ENCODE assay signal across 27 mouse cellular contexts in the genomic region with DNA sequence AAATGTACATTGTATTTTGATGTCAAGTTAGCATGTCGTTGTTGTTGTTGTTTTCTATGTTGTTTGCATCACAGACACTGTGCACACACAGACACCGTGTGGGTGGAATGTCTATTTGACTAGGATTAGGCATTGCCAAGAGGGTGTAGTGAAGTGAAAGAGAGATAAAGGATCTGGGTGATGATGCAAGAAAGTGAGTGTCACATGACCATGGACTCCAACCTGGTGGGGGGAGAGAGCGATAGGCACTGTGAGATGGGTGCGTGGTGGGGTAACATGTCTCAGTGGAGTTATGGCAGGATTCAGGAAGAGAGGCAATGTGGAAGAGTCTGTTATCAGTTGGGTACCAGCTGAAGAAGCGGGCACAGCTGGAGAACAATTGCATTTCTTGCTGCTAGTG. TPM values are rescaled to one million over a fixed set of nuclear protein-coding genes. Genes with fewer than 3 reads are reported as not detected.
DNase-seq lines count a peak whose midpoint lies in the region; ATAC-seq and TF ChIP-seq lines count a peak whose summit lies in the region.
"Had no signal": no experiment of that assay in that cellular context is flagged by ENCODE, and none has a peak within 500 bp of the region (broad histone marks: within the 10 kb centered on the region; RNA-seq: fewer than 3 reads in every experiment).

No protein-coding gene starts in this region.

- peak; percentile 70 for DNase-seq in liver, adult 2 months (ENCODE audit: extremely low read depth, low read depth, low spot score)
- no peak for DNase-seq in liver, embryonic 11.5 days (ENCODE audit: low spot score)
- DNase-seq in liver, embryonic 14.5 days (ENCODE audit: low read depth in 3 of 3, low spot score in 3 of 3), result no peak
- DNase-seq in ovary, adult 18-20 months (ENCODE audit: low spot score), result no peak
- no peak for DNase-seq in heart, adult 2 months
- DNase-seq in kidney, adult 11 months, result no peak
- DNase-seq: adrenal gland, postnatal 14 days; cerebellum, adult 2 months; cerebellum, postnatal 10 days; embryo, embryonic 11 days; gastrocnemius, postnatal 14 days; heart, postnatal 36 days had no signal

- no peaks in the 10 kb centered on the region for H3K9me3 ChIP-seq in liver, embryonic 11.5 days (ENCODE audit: control insufficient read depth, low read length)
- no peaks in the 10 kb centered on the region for H3K9me3 ChIP-seq in liver, embryonic 14.5 days (ENCODE audit: control insufficient read depth, low read length)
- H3K9me3 ChIP-seq: embryonic facial prominence, embryonic 15.5 days; heart, embryonic 13.5 days had no signal

- H3K4me3 ChIP-seq in liver, adult 2 months (ENCODE audit: insufficient read depth, low read depth, low read length), result no peak overlapping the region
- no peak overlapping the region for H3K4me3 ChIP-seq in liver, embryonic 11.5 days (ENCODE audit: low read depth, low read length)
- H3K4me3 ChIP-seq in liver, embryonic 14.5 days (ENCODE audit: insufficient read depth in 1 of 2, low read depth in 2 of 2, low read length in 2 of 2), result no peak overlapping the region
- H3K4me3 ChIP-seq in heart, adult 2 months, result no peak overlapping the region
- H3K4me3 ChIP-seq: embryonic facial prominence, embryonic 15.5 days; erythroblast, embryonic 14.5 days; heart, embryonic 13.5 days had no signal

- TF ChIP-seq EP300 in liver, embryonic 14.5 days (IDR thresholded peaks at IDR 0.05; ENCODE audit: low read depth), result no peak
- no peak for TF ChIP-seq EP300 in heart, adult 2 months (IDR thresholded peaks at IDR 0.05; ENCODE audit: insufficient read depth, low read depth, low read length)

- H3K4me1 ChIP-seq in liver, adult 2 months (ENCODE audit: control insufficient read depth, insufficient read depth, low read length), result peaks cover 3% of the 10 kb centered on the region
- H3K4me1 ChIP-seq in liver, embryonic 11.5 days (replicated peaks; ENCODE audit: control insufficient read depth, insufficient read depth, low read length), result peaks cover 20% of the 10 kb centered on the region
- peaks cover 0 to 12% of the 10 kb centered on the region in 2 experiments; a peak in 2 of 4 replicates for H3K4me1 ChIP-seq in liver, embryonic 14.5 days (replicated peaks; ENCODE audit: control insufficient read depth in 2 of 2, insufficient read depth in 2 of 2, low read length in 1 of 2)
- peaks cover 2% of the 10 kb centered on the region for H3K4me1 ChIP-seq in heart, adult 2 months (ENCODE audit: control insufficient read depth, insufficient read depth, low read length)

- no peaks in the 10 kb centered on the region for H3K27me3 ChIP-seq in liver, adult 2 months (ENCODE audit: control insufficient read depth, insufficient read depth, low read length)
- H3K27me3 ChIP-seq in liver, embryonic 11.5 days (replicated peaks; ENCODE audit: control insufficient read depth, insufficient read depth, low read length), result no peaks in the 10 kb centered on the region
- H3K27me3 ChIP-seq in liver, embryonic 14.5 days (ENCODE audit: control insufficient read depth, insufficient read depth, low read length), result no peaks in the 10 kb centered on the region
- H3K27me3 ChIP-seq in heart, adult 2 months (ENCODE audit: control insufficient read depth, insufficient read depth, low read length), result no peaks in the 10 kb centered on the region
- H3K27me3 ChIP-seq: embryonic facial prominence, embryonic 15.5 days; heart, embryonic 13.5 days; Patski had no signal

- intact Hi-C loops in heart, adult 2 months (cut with DNase I), result no loop called here

- TF ChIP-seq POLR2A in liver, adult 2 months (IDR thresholded peaks at IDR 0.05; ENCODE audit: extremely low read depth, insufficient read depth, low read length), result no peak
- TF ChIP-seq POLR2A in heart, adult 2 months (IDR thresholded peaks at IDR 0.05; ENCODE audit: insufficient read depth, low read depth, low read length), result no peak

- ATAC-seq in liver, embryonic 11.5 days (replicated peaks; ENCODE audit: low FRiP score), result no peak
- ATAC-seq in common myeloid progenitor, adult 5-6 weeks (replicated peaks; ENCODE audit: low read depth, poor library complexity, severe bottlenecking), result 0 out of 2 replicates have a peak, but pooled peaks have one; percentile 34
- ATAC-seq in liver, embryonic 14.5 days (ENCODE audit: insufficient read depth), result peak; percentile 40
- peak; percentile 56 for ATAC-seq in megakaryocyte progenitor cell, adult 5-6 weeks (replicated peaks; ENCODE audit: poor library complexity)
- ATAC-seq: activated CD4-positive, CD25-positive, alpha-beta regulatory T cell, adult 4 months; forebrain, embryonic 16.5 days; hindbrain, embryonic 16.5 days; Patski had no signal

- WGBS in liver, adult 2 months, result 26% methylated on average over 5 of the region's 5 CpGs
- 66% methylated on average over 5 of the region's 5 CpGs for WGBS in liver, embryonic 11.5 days
- 49% methylated on average over 5 of the region's 5 CpGs for WGBS in liver, embryonic 14.5 days (ENCODE audit: insufficient replicate concordance)
- WGBS in heart, adult 2 months, result 76% methylated on average over 5 of the region's 5 CpGs

- H3K27ac ChIP-seq in liver, adult 2 months (replicated peaks; ENCODE audit: insufficient read depth, low read depth, low read length), result no peak overlapping the region
- no peak overlapping the region for H3K27ac ChIP-seq in liver, embryonic 11.5 days (ENCODE audit: low read depth, low read length)
- no peak overlapping the region for H3K27ac ChIP-seq in liver, embryonic 14.5 days
- H3K27ac ChIP-seq in heart, adult 2 months, result no peak overlapping the region
- H3K27ac ChIP-seq: embryonic facial prominence, embryonic 15.5 days; heart, embryonic 13.5 days had no signal

- no peaks in the 10 kb centered on the region for H3K36me3 ChIP-seq in liver, adult 2 months (ENCODE audit: control insufficient read depth, insufficient read depth, low read length)
- H3K36me3 ChIP-seq in liver, embryonic 11.5 days (ENCODE audit: control insufficient read depth, insufficient read depth, low read length), result no peaks in the 10 kb centered on the region
- no peaks in the 10 kb centered on the region for H3K36me3 ChIP-seq in liver, embryonic 14.5 days (replicated peaks; ENCODE audit: control insufficient read depth, insufficient read depth, low read depth)
- no peaks in the 10 kb centered on the region for H3K36me3 ChIP-seq in heart, adult 2 months (ENCODE audit: control insufficient read depth, insufficient read depth, low read length)
- H3K36me3 ChIP-seq: embryonic facial prominence, embryonic 15.5 days; heart, embryonic 13.5 days had no signal

- no peak for TF ChIP-seq CTCF in liver, adult 2 months (IDR thresholded peaks at IDR 0.05; ENCODE audit: low read depth, low read length)
- no peak for TF ChIP-seq CTCF in liver, embryonic 14.5 days (IDR thresholded peaks at IDR 0.05; ENCODE audit: low read depth)
- no peak for TF ChIP-seq CTCF in heart, adult 2 months (IDR thresholded peaks at IDR 0.05)

- no peak overlapping the region for H3K4me2 ChIP-seq in liver, embryonic 11.5 days
- H3K4me2 ChIP-seq in liver, embryonic 14.5 days (ENCODE audit: low read depth), result no peak overlapping the region
- H3K4me2 ChIP-seq: embryonic facial prominence, embryonic 15.5 days; heart, embryonic 13.5 days had no signal

- no peak overlapping the region for H3K9ac ChIP-seq in liver, adult 2 months (ENCODE audit: low read depth, low read length)
- H3K9ac ChIP-seq in liver, embryonic 11.5 days (ENCODE audit: low read depth, low read length), result no peak overlapping the region
- H3K9ac ChIP-seq in liver, embryonic 14.5 days (replicated peaks), result no peak overlapping the region
- no peak overlapping the region for H3K9ac ChIP-seq in heart, adult 2 months (ENCODE audit: low read depth, low read length)
- H3K9ac ChIP-seq: embryonic facial prominence, embryonic 15.5 days; heart, embryonic 13.5 days had no signal

- H3K79me2 ChIP-seq in liver, adult 2 months (ENCODE audit: control insufficient read depth, insufficient read depth, low read length), result no peaks in the 10 kb centered on the region
- H3K79me2 ChIP-seq in heart, adult 2 months (replicated peaks; ENCODE audit: control insufficient read depth, insufficient read depth, low read length), result no peaks in the 10 kb centered on the region

RNA-seq across cellular contexts. Expression of a gene that starts 4.0 kb away (rescaled TPM):
- total RNA-seq in liver, adult 2 months (2014; rRNA removed), result not detected in 2 replicates
- polyA plus RNA-seq in liver, adult 2 months (2012; rRNA removed), result not detected in 2 replicates
- polyA plus RNA-seq in liver, embryonic 11.5 days (2014; fragmentation: Nextera tagmentation; extraction: Ambion mirVana), result 0.47 and 1.2 TPM in 2 replicates
- not detected in 2 replicates for total RNA-seq in common myeloid progenitor, adult 5-6 weeks (2017)
- 0.17 and 0.20 TPM in 2 replicates for polyA plus RNA-seq in liver, embryonic 14.5 days (2012; rRNA removed)
- polyA plus RNA-seq in liver, embryonic 14.5 days (2014; fragmentation: Nextera tagmentation; extraction: Ambion mirVana), result 0.10 and 0.39 TPM in 2 replicates
- not detected in 2 replicates for total RNA-seq in megakaryocyte progenitor cell, adult 5-6 weeks (2015)
- total RNA-seq in megakaryocyte progenitor cell, adult 5-6 weeks (2017), result not detected in 2 replicates
- total RNA-seq in heart, adult 2 months (2021), result 10 to 100 TPM; 35.8 to 51.2 TPM
- polyA plus RNA-seq in heart, adult 2 months (2012; rRNA removed), result 268 and 304 TPM in 2 replicates
- total RNA-seq: adrenal gland, adult 18-20 months; adrenal gland, postnatal 14 days; gastrocnemius, adult 18-20 months had no signal
- polyA plus RNA-seq: activated CD4-positive, CD25-positive, alpha-beta regulatory T cell, adult 4 months; C2C12; cerebellum, adult 2 months; erythroblast, embryonic 14.5 days; forebrain, embryonic 11.5 days; gonadal fat pad, adult 2 months; hindbrain, embryonic 11.5 days; Patski had no signal

RNA-seq across cellular contexts. Expression of a gene that starts 14.9 kb away (rescaled TPM):
- 0.40 TPM in 1 of 2 replicates, not detected in the other for total RNA-seq in liver, adult 2 months (2014; rRNA removed)
- 0.26 and 0.37 TPM in 2 replicates for polyA plus RNA-seq in liver, adult 2 months (2012; rRNA removed)
- 33.2 and 34.0 TPM in 2 replicates for polyA plus RNA-seq in liver, embryonic 11.5 days (2014; fragmentation: Nextera tagmentation; extraction: Ambion mirVana)
- 29.3 and 31.6 TPM in 2 replicates for total RNA-seq in common myeloid progenitor, adult 5-6 weeks (2017)
- 18.3 and 20.3 TPM in 2 replicates for polyA plus RNA-seq in liver, embryonic 14.5 days (2012; rRNA removed)
- polyA plus RNA-seq in liver, embryonic 14.5 days (2014; fragmentation: Nextera tagmentation; extraction: Ambion mirVana), result 12.3 and 15.7 TPM in 2 replicates
- total RNA-seq in megakaryocyte progenitor cell, adult 5-6 weeks (2015), result 7.7 and 10.3 TPM in 2 replicates
- 10.2 and 14.1 TPM in 2 replicates for total RNA-seq in megakaryocyte progenitor cell, adult 5-6 weeks (2017)
- total RNA-seq in heart, adult 2 months (2021), result under 1 TPM; 0.16 to 0.34 TPM
- 0.59 and 0.64 TPM in 2 replicates for polyA plus RNA-seq in heart, adult 2 months (2012; rRNA removed)
- total RNA-seq: gastrocnemius, adult 18-20 months had no signal

RNA-seq across cellular contexts. Expression of a gene that starts 46.6 kb away (rescaled TPM):
- total RNA-seq in liver, adult 2 months (2014; rRNA removed), result 0.18 and 0.47 TPM in 2 replicates
- 0.60 and 0.61 TPM in 2 replicates for polyA plus RNA-seq in liver, adult 2 months (2012; rRNA removed)
- polyA plus RNA-seq in liver, embryonic 11.5 days (2014; fragmentation: Nextera tagmentation; extraction: Ambion mirVana), result 2.4 and 2.5 TPM in 2 replicates
- total RNA-seq in common myeloid progenitor, adult 5-6 weeks (2017), result 0.24 and 2.7 TPM in 2 replicates
- 0.38 and 0.64 TPM in 2 replicates for polyA plus RNA-seq in liver, embryonic 14.5 days (2012; rRNA removed)
- 0.22 and 0.27 TPM in 2 replicates for polyA plus RNA-seq in liver, embryonic 14.5 days (2014; fragmentation: Nextera tagmentation; extraction: Ambion mirVana)
- total RNA-seq in megakaryocyte progenitor cell, adult 5-6 weeks (2015), result 1.1 and 1.6 TPM in 2 replicates
- total RNA-seq in megakaryocyte progenitor cell, adult 5-6 weeks (2017), result 0.20 and 0.42 TPM in 2 replicates
- total RNA-seq in heart, adult 2 months (2021), result 1 to 10 TPM; 6.4 to 7.2 TPM
- polyA plus RNA-seq in heart, adult 2 months (2012; rRNA removed), result 5.2 and 5.4 TPM in 2 replicates
- polyA plus RNA-seq: C2C12 had no signal

Comparison
In these comparisons a context has a peak if more than half of its experiments do, and no peak if none do; other contexts are left out.
1. RNA of a gene that starts 4.0 kb away (total RNA-seq): 35.8 to 51.2 TPM in heart, adult 2 months; not detected in liver, adult 2 months, not detected in common myeloid progenitor, adult 5-6 weeks and not detected in megakaryocyte progenitor cell, adult 5-6 weeks; every median in the first group is over 10 times any median in the second.